Mouse (Mus musculus): Measurements from ENCODE around the gene Mien1. TPM values are rescaled to one million over a fixed set of nuclear protein-coding genes. Genes with fewer than 3 reads are reported as not detected.

The Mien1 gene
- polyA plus RNA-seq, 1 experiment from 2014 or later: 102 TPM

GRCm38 (mm10) chr11:98418939-98419547 is 19.7 kb downstream of the Mien1 start:
- 83% methylated on average over 10 of the region's 10 CpGs for WGBS
- no peak for ATAC-seq (ENCODE audit: insufficient number of reproducible peaks, low FRiP score)
- Histone ChIP-seq H3K9ac (peak overlapping the region; percentile 36; the same call in 1 of the 2 replicates), H3K4me2 (no peak overlapping the region), H3K9me3 (replicated peaks) (no peaks in the 10 kb centered on the region), H3K27ac (ENCODE audit: poor library complexity, severe bottlenecking) (peak overlapping the region; percentile 25), H3K27me3 (replicated peaks) (no peaks in the 10 kb centered on the region), H3K36me3 (peaks cover 58% of the 10 kb centered on the region), H3K4me3 (no peak overlapping the region), H3K4me1 (replicated peaks) (peaks cover 57% of the 10 kb centered on the region)

- H3K27ac ChIP-seq (ENCODE audit: poor library complexity, severe bottlenecking): no peak overlapping the region
- H3K27me3 ChIP-seq (replicated peaks): no peaks in the 10 kb centered on the region
- peak overlapping the region; percentile 9 for H3K9ac ChIP-seq
- WGBS: 51% methylated on average over 6 of the region's 6 CpGs
- no peak for ATAC-seq (ENCODE audit: insufficient number of reproducible peaks, low FRiP score)
- H3K4me2 ChIP-seq: no peak overlapping the region
- H3K4me3 ChIP-seq: no peak overlapping the region
- peaks cover 62% of the 10 kb centered on the region for H3K4me1 ChIP-seq (replicated peaks)
- no peaks in the 10 kb centered on the region for H3K9me3 ChIP-seq (replicated peaks)
- H3K36me3 ChIP-seq: peaks cover 50% of the 10 kb centered on the region
Measured at GRCm38 (mm10) chr11:98418273-98418672, 20.5 kb downstream of the Mien1 start.

GRCm38 (mm10) chr11:98417074-98417473 is 21.7 kb downstream of the Mien1 start:
- no peak for ATAC-seq (ENCODE audit: insufficient number of reproducible peaks, low FRiP score)
- Histone ChIP-seq H3K9ac (no peak overlapping the region), H3K4me2 (no peak overlapping the region), H3K9me3 (replicated peaks) (no peaks in the 10 kb centered on the region), H3K27ac (ENCODE audit: poor library complexity, severe bottlenecking) (no peak overlapping the region), H3K36me3 (peaks cover 38% of the 10 kb centered on the region), H3K4me1 (replicated peaks) (peaks cover 62% of the 10 kb centered on the region), H3K4me3 (no peak overlapping the region), H3K27me3 (replicated peaks) (no peaks in the 10 kb centered on the region)
- 80% methylated on average over 1 of the region's 1 CpGs for WGBS

GRCm38 (mm10) chr11:98414162-98414561 is 24.6 kb downstream of the Mien1 start:
- H3K4me3 ChIP-seq: peak overlapping the region; percentile 93
- H3K4me1 ChIP-seq (replicated peaks): peaks cover 72% of the 10 kb centered on the region
- H3K36me3 ChIP-seq: peaks cover 10% of the 10 kb centered on the region; the same call in 1 of the 2 replicates
- peak overlapping the region; percentile 100 for H3K9ac ChIP-seq
- H3K27me3 ChIP-seq (replicated peaks): no peaks in the 10 kb centered on the region
- H3K9me3 ChIP-seq (replicated peaks): no peaks in the 10 kb centered on the region
- H3K27ac ChIP-seq (ENCODE audit: poor library complexity, severe bottlenecking): 0 out of 2 replicates have a peak overlapping the region, but pooled peaks have one; percentile 93
- no peak for ATAC-seq (ENCODE audit: insufficient number of reproducible peaks, low FRiP score)
- H3K4me2 ChIP-seq: peak overlapping the region; percentile 70
- 27% methylated on average over 2 of the region's 2 CpGs for WGBS

GRCm38 (mm10) chr11:98413731-98414130 is 25.1 kb downstream of the Mien1 start:
- peak overlapping the region; percentile 93 for H3K4me3 ChIP-seq
- no peak for ATAC-seq (ENCODE audit: insufficient number of reproducible peaks, low FRiP score)
- H3K9me3 ChIP-seq (replicated peaks): no peaks in the 10 kb centered on the region
- no peaks in the 10 kb centered on the region for H3K27me3 ChIP-seq (replicated peaks)
- peak overlapping the region; percentile 93 for H3K27ac ChIP-seq (ENCODE audit: poor library complexity, severe bottlenecking)
- H3K36me3 ChIP-seq: peaks cover 7% of the 10 kb centered on the region; the same call in 1 of the 2 replicates
- peak overlapping the region; percentile 70 for H3K4me2 ChIP-seq
- H3K4me1 ChIP-seq (replicated peaks): peaks cover 73% of the 10 kb centered on the region
- H3K9ac ChIP-seq: peak overlapping the region; percentile 100
- 18% methylated on average over 7 of the region's 7 CpGs for WGBS

- WGBS: under 1% methylated on average over 40 of the region's 40 CpGs
- Histone ChIP-seq H3K4me3 (peak overlapping the region; percentile 93), H3K9ac (peak overlapping the region; percentile 100), H3K4me1 (replicated peaks) (peaks cover 67% of the 10 kb centered on the region), H3K9me3 (replicated peaks) (no peaks in the 10 kb centered on the region), H3K4me2 (peak overlapping the region; percentile 70), H3K27ac (ENCODE audit: poor library complexity, severe bottlenecking) (peak overlapping the region; percentile 93), H3K36me3 (peaks cover 5% of the 10 kb centered on the region; the same call in 1 of the 2 replicates), H3K27me3 (replicated peaks) (no peaks in the 10 kb centered on the region)
- peak; percentile 40 for ATAC-seq (ENCODE audit: insufficient number of reproducible peaks, low FRiP score)
Measured at GRCm38 (mm10) chr11:98412797-98413301, 25.9 kb downstream of the Mien1 start.

- Histone ChIP-seq H3K36me3 (peaks cover 5% of the 10 kb centered on the region; the same call in 1 of the 2 replicates), H3K4me2 (peak within 1 kb of the TSS; percentile 70), H3K9ac (peak within 1 kb of the TSS; percentile 100), H3K27ac (ENCODE audit: poor library complexity, severe bottlenecking) (peak within 1 kb of the TSS; percentile 93), H3K4me3 (peak within 1 kb of the TSS; percentile 93), H3K4me1 (replicated peaks) (peaks cover 66% of the 10 kb centered on the region), H3K9me3 (replicated peaks) (no peaks in the 10 kb centered on the region), H3K27me3 (replicated peaks) (no peaks in the 10 kb centered on the region)
- under 1% methylated on average over 49 of the region's 49 CpGs for WGBS
- ATAC-seq (ENCODE audit: insufficient number of reproducible peaks, low FRiP score): peak; percentile 81
Measured at GRCm38 (mm10) chr11:98412273-98412796, 26.5 kb downstream of the Mien1 start, which contains the start of gene Erbb2. Gene Erbb2, plus strand, starts transcription at chr11:98412470.

GRCm38 (mm10) chr11:98409341-98409822 is 29.4 kb downstream of the Mien1 start:
- Histone ChIP-seq H3K4me1 (replicated peaks) (peaks cover 37% of the 10 kb centered on the region), H3K9me3 (replicated peaks) (no peaks in the 10 kb centered on the region), H3K4me2 (peak overlapping the region; percentile 41), H3K27me3 (replicated peaks) (no peaks in the 10 kb centered on the region), H3K36me3 (no peaks in the 10 kb centered on the region), H3K27ac (ENCODE audit: poor library complexity, severe bottlenecking) (peak overlapping the region; percentile 9), H3K9ac (peak overlapping the region; percentile 3), H3K4me3 (0 out of 2 replicates have a peak overlapping the region, but pooled peaks have one; percentile 12)
- 6% methylated on average over 10 of the region's 10 CpGs for WGBS
- ATAC-seq (ENCODE audit: insufficient number of reproducible peaks, low FRiP score): peak; percentile 52

- Histone ChIP-seq H3K27ac (ENCODE audit: poor library complexity, severe bottlenecking) (peak overlapping the region; percentile 9), H3K36me3 (no peaks in the 10 kb centered on the region), H3K27me3 (replicated peaks) (no peaks in the 10 kb centered on the region), H3K4me2 (peak overlapping the region; percentile 41), H3K4me3 (0 out of 2 replicates have a peak overlapping the region, but pooled peaks have one; percentile 12), H3K9ac (peak overlapping the region; percentile 3), H3K4me1 (replicated peaks) (peaks cover 32% of the 10 kb centered on the region), H3K9me3 (replicated peaks) (no peaks in the 10 kb centered on the region)
- WGBS: 57% methylated on average over 8 of the region's 8 CpGs
- no peak for ATAC-seq (ENCODE audit: insufficient number of reproducible peaks, low FRiP score)
Measured at GRCm38 (mm10) chr11:98408872-98409271, 29.9 kb downstream of the Mien1 start.

- 73% methylated on average over 6 of the region's 6 CpGs for WGBS
Measured at GRCm38 (mm10) chr11:98406621-98407020, 32.2 kb downstream of the Mien1 start.

GRCm38 (mm10) chr11:98400816-98401215 is 38.0 kb downstream of the Mien1 start:
- ATAC-seq (ENCODE audit: insufficient number of reproducible peaks, low FRiP score): no peak
- WGBS: 54% methylated on average over 3 of the region's 3 CpGs
- peak overlapping the region; percentile 59 for H3K4me3 ChIP-seq

More at GRCm38 (mm10) chr11:98406621-98407020, 32.2 kb downstream of the Mien1 start:
- no peak overlapping the region for H3K9ac ChIP-seq
- H3K4me1 ChIP-seq (replicated peaks): peaks cover 24% of the 10 kb centered on the region
- H3K27ac ChIP-seq (ENCODE audit: poor library complexity, severe bottlenecking): no peak overlapping the region
- no peak overlapping the region for H3K4me3 ChIP-seq
- no peaks in the 10 kb centered on the region for H3K27me3 ChIP-seq (replicated peaks)
- no peak overlapping the region for H3K4me2 ChIP-seq
- H3K9me3 ChIP-seq (replicated peaks): no peaks in the 10 kb centered on the region
- no peaks in the 10 kb centered on the region for H3K36me3 ChIP-seq
- ATAC-seq (ENCODE audit: insufficient number of reproducible peaks, low FRiP score): no peak

More at GRCm38 (mm10) chr11:98400816-98401215, 38.0 kb downstream of the Mien1 start:
- Histone ChIP-seq H3K4me1 (replicated peaks) (peaks cover 18% of the 10 kb centered on the region), H3K27me3 (replicated peaks) (no peaks in the 10 kb centered on the region), H3K36me3 (peaks cover 9% of the 10 kb centered on the region; the same call in 1 of the 2 replicates), H3K9ac (peak overlapping the region; percentile 72), H3K27ac (ENCODE audit: poor library complexity, severe bottlenecking) (peak overlapping the region; percentile 93), H3K9me3 (replicated peaks) (no peaks in the 10 kb centered on the region), H3K4me2 (peak overlapping the region; percentile 75)

Measured in heart, embryonic 12.5 days (tissue).